Mouse (Mus musculus) stomach, postnatal 0 days (tissue): ENCODE measurements around the gene Rad9b. TPM values are rescaled to one million over a fixed set of nuclear protein-coding genes. Genes with fewer than 3 reads are reported as not detected.

Experiments used
- ATAC-seq: fragments of 200-750 bp; cut with Nextera tagmentation; 2 replicates; pipeline ENCODE4 v1.8.0; 2017; ENCODE audit not compliant: low FRiP score, low TSS enrichment
- DNase-seq: peaks from one replicate; pipeline ENCODE4 v3.0.0-alpha.2; 2016; ENCODE audit warnings: low spot score
- H3K27ac ChIP-seq: fragments of 300-500 bp; sonication (generic); replicated peaks from 2 replicates; pipeline ENCODE4 v1.5.1; 2014; ENCODE audit warnings: mild to moderate bottlenecking, control low read depth
- H3K27me3 ChIP-seq: fragments of 300-500 bp; sonication (generic); 2 replicates; pipeline ENCODE4 v1.6.1; 2014; ENCODE audit warnings: low read length; ENCODE audit not compliant: control insufficient read depth, insufficient read depth
- H3K36me3 ChIP-seq: fragments of 300-500 bp; sonication (generic); 2 replicates; pipeline ENCODE4 v1.6.1; 2014; ENCODE audit warnings: low read length, mixed read lengths; ENCODE audit not compliant: control insufficient read depth, insufficient read depth
- H3K4me1 ChIP-seq: fragments of 300-500 bp; sonication (generic); replicated peaks from 2 replicates; pipeline ENCODE4 v1.6.1; 2014; ENCODE audit warnings: antibody characterized with exemption; ENCODE audit not compliant: control insufficient read depth, insufficient read depth
- H3K4me2 ChIP-seq: fragments of 300-500 bp; sonication (generic); replicated peaks from 2 replicates; pipeline ENCODE4 v1.6.1; 2014; ENCODE audit warnings: low read depth, mild to moderate bottlenecking, control low read depth, moderate library complexity
- H3K4me3 ChIP-seq: fragments of 300-500 bp; sonication (generic); 2 replicates; pipeline ENCODE4 v1.5.1; 2014; ENCODE audit warnings: low read depth, low read length, control low read depth
- H3K9ac ChIP-seq: fragments of 300-500 bp; sonication (generic); 2 replicates; pipeline ENCODE4 v1.6.1; 2014; ENCODE audit warnings: mild to moderate bottlenecking, low read length, control low read depth, mixed read lengths
- H3K9me3 ChIP-seq: fragments of 300-500 bp; sonication (generic); 2 replicates; pipeline ENCODE4 v1.6.1; 2016; ENCODE audit warnings: low read length; ENCODE audit not compliant: control insufficient read depth
- CTCF ChIP-seq: IDR thresholded peaks from 2 replicates; pipeline ENCODE4 v1.5.1; 2016; ENCODE audit warnings: antibody characterized with exemption, low read depth, mild to moderate bottlenecking, moderate library complexity
- EP300 ChIP-seq: optimal IDR thresholded peaks from 2 replicates; pipeline ENCODE3; 2016; ENCODE audit warnings: antibody characterized with exemption
- WGBS: fragments of 180-500 bp; shearing (Covaris S2); extraction: QIAGEN DNeasy Blood & Tissue Kit; methylation state at CpG from one replicate; pipeline ENCODE4 v1.1.7; 2014; 5-methylcytosine and 5-hydroxymethylcytosine counted together
- polyA plus RNA-seq: library from polyadenylated mRNA; unstranded; fragments of >200 nt; fragmentation: Nextera tagmentation; extraction: Ambion mirVana; gene quantifications from 2 replicates; pipeline ENCODE4 v1.2.1, GENCODE M21; 2015

Rad9b gene
- polyA plus RNA-seq, result 5.2 and 5.3 TPM in 2 replicates

- TF ChIP-seq EP300 (peak; percentile 70), CTCF (no peak)
- no peaks in the 10 kb centered on the region; the same call in 1 of the 2 replicates for H3K4me1 ChIP-seq
- H3K4me3 ChIP-seq, result peak within 1 kb of the TSS; percentile 93
- whole genome bisulfite sequencing, result under 1% methylated on average over 51 of the region's 51 CpGs
- H3K9ac ChIP-seq, result peak within 1 kb of the TSS; percentile 91
- peak within 1 kb of the TSS; percentile 81 for H3K27ac ChIP-seq
- no peaks in the 10 kb centered on the region for H3K27me3 ChIP-seq
- peak within 1 kb of the TSS; percentile 84 for H3K4me2 ChIP-seq
- DNase-seq (peak; percentile 99), ATAC-seq (peak; percentile 93)
- H3K36me3 ChIP-seq, result no peaks in the 10 kb centered on the region
- H3K9me3 ChIP-seq, result no peaks in the 10 kb centered on the region
These were observed at the start of gene Rad9b, which contains the start of gene Vps29 for GRCm38 (mm10) chr5:122353807-122354491. Gene Rad9b (minus strand): TSS chr5:122354233. Gene Vps29 (plus strand): TSS chr5:122354369.

- no peak overlapping the region for H3K4me3 ChIP-seq
- no peaks in the 10 kb centered on the region for H3K9me3 ChIP-seq
- TF ChIP-seq CTCF (no peak), EP300 (no peak)
- H3K36me3 ChIP-seq, result peaks cover 31% of the 10 kb centered on the region
- DNase-seq (no peak), ATAC-seq (no peak)
- H3K27me3 ChIP-seq, result no peaks in the 10 kb centered on the region
- no peak overlapping the region for H3K27ac ChIP-seq
- H3K4me2 ChIP-seq, result no peak overlapping the region
- WGBS, result 86% methylated on average over 12 of the region's 12 CpGs
- no peak overlapping the region for H3K9ac ChIP-seq
- no peaks in the 10 kb centered on the region for H3K4me1 ChIP-seq
These were observed 49.3 kb upstream of the Rad9b start for GRCm38 (mm10) chr5:122403362-122403761.

- 79% methylated on average over 5 of the region's 5 CpGs for WGBS
- no peaks in the 10 kb centered on the region for H3K4me1 ChIP-seq
- H3K36me3 ChIP-seq, result peaks cover 32% of the 10 kb centered on the region
- H3K4me3 ChIP-seq, result no peak overlapping the region
- DNase-seq, result no peak
- H3K27ac ChIP-seq, result no peak overlapping the region
- no peaks in the 10 kb centered on the region for H3K9me3 ChIP-seq
- 0 out of 2 replicates have a peak, but pooled peaks have one; percentile 28 for ATAC-seq
- H3K4me2 ChIP-seq, result no peak overlapping the region
- no peak overlapping the region for H3K9ac ChIP-seq
- TF ChIP-seq CTCF (no peak), EP300 (no peak)
- no peaks in the 10 kb centered on the region for H3K27me3 ChIP-seq
These were observed 48.7 kb upstream of the Rad9b start for GRCm38 (mm10) chr5:122402772-122403171.

- WGBS, result 78% methylated on average over 13 of the region's 13 CpGs
- H3K4me3 ChIP-seq, result no peak overlapping the region
- ATAC-seq, result no peak
- TF ChIP-seq EP300 (no peak), CTCF (no peak)
- DNase-seq, result no peak
- H3K4me2 ChIP-seq, result no peak overlapping the region
- no peaks in the 10 kb centered on the region for H3K9me3 ChIP-seq
- H3K27ac ChIP-seq, result no peak overlapping the region
- no peaks in the 10 kb centered on the region for H3K27me3 ChIP-seq
- no peaks in the 10 kb centered on the region for H3K4me1 ChIP-seq
- H3K9ac ChIP-seq, result no peak overlapping the region
- peaks cover 37% of the 10 kb centered on the region for H3K36me3 ChIP-seq
These were observed 48.1 kb upstream of the Rad9b start for GRCm38 (mm10) chr5:122402160-122402559.

- Histone ChIP-seq H3K4me3 (no peak overlapping the region), H3K9ac (no peak overlapping the region), H3K4me1 (no peaks in the 10 kb centered on the region), H3K27me3 (no peaks in the 10 kb centered on the region), H3K27ac (no peak overlapping the region), H3K4me2 (no peak overlapping the region), H3K9me3 (no peaks in the 10 kb centered on the region), H3K36me3 (peaks cover 37% of the 10 kb centered on the region)
- DNase-seq (peak; percentile 80), ATAC-seq (peak; percentile 48; the same call in 1 of the 2 replicates)
- 27% methylated on average over 8 of the region's 8 CpGs for WGBS
- TF ChIP-seq EP300 (no peak), CTCF (peak; percentile 96)
These were observed 47.2 kb upstream of the Rad9b start for GRCm38 (mm10) chr5:122401303-122401640.

GRCm38 (mm10) chr5:122400628-122401302 is 46.7 kb upstream of the Rad9b start:
- Histone ChIP-seq H3K4me3 (no peak overlapping the region), H3K27me3 (no peaks in the 10 kb centered on the region), H3K9ac (no peak overlapping the region), H3K36me3 (peaks cover 36% of the 10 kb centered on the region), H3K9me3 (no peaks in the 10 kb centered on the region), H3K27ac (peak overlapping the region; percentile 58; the same call in 1 of the 2 replicates), H3K4me2 (no peak overlapping the region), H3K4me1 (no peaks in the 10 kb centered on the region)
- peak; percentile 32 for DNase-seq
- WGBS, result 47% methylated on average over 18 of the region's 18 CpGs
- TF ChIP-seq CTCF (no peak), EP300 (peak; percentile 45)
- peak; percentile 59 for ATAC-seq
